Mouse (Mus musculus): ENCODE results near the gene Btnl6. TPM values are rescaled to one million over a fixed set of nuclear protein-coding genes. Genes with fewer than 3 reads are reported as not detected.
"Not testable (repeated sequence)": the region's sequence is repeated elsewhere in the genome, so short reads cannot be mapped to it uniquely, and the experiment has no call there.

The Btnl6 gene
- polyA plus RNA-seq, 1 experiment from 2014 or later, result not detected

DNA sequence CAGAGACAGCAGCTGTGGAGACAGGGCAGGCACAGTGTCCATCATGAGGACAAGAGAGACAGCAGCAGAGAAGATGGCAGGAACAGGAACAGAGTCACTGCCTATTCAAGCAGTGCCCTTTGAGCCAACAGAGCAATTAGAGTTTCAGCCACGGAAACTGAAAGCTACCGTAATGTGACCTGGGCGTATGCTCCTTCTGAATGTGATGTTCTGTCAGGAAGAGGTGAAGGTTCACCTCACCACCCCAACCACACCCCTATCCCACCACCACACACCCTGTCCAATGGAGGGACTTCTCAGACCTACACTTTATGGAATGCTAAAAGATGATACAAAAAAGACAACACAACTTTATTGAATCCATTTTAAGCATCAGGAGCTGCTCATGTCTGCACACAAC, 19.8 kb downstream of the Btnl6 start:
- 67% methylated on average over 3 of the region's 3 CpGs for WGBS
- not testable (repeated sequence) for H3K27me3 ChIP-seq (ENCODE audit: control insufficient read depth, insufficient read depth, low read length); DNase-seq (ENCODE audit: low spot score)

DNA sequence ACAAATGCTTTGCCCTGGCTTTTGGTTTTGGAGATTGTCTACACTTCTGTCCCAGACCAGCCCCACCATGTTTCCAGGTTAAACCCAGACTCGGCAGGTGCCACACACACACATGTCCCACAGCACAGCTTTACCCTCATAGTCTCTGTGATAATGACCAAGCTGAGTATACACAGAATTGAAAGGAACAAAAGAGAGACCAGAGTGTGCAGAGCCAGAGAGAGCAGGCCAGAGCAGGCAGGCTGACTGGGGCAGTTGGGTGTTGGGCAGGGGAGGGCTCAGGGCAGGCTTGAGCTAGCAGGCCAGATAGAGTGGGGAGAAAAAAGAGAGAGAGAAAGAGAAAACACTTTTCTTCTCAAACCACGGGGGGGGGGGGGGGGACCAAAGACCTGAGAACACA, 20.6 kb downstream of the Btnl6 start:
- H3K9me3 ChIP-seq (replicated peaks; ENCODE audit: control insufficient read depth, low read length), result no peaks in the 10 kb centered on the region
- H3K27me3 ChIP-seq (ENCODE audit: control insufficient read depth, insufficient read depth, low read length), result no peaks in the 10 kb centered on the region
- H3K4me3 ChIP-seq (ENCODE audit: low read depth, low read length), result no peak overlapping the region
- DNase-seq (ENCODE audit: low spot score) (no peak), ATAC-seq (replicated peaks; ENCODE audit: insufficient number of reproducible peaks, low FRiP score, low TSS enrichment, low read depth) (no peak)
- H3K36me3 ChIP-seq (replicated peaks; ENCODE audit: control insufficient read depth, insufficient read depth, low read depth, low read length), result no peaks in the 10 kb centered on the region
- H3K27ac ChIP-seq (replicated peaks; ENCODE audit: low read depth, low read length), result no peak overlapping the region
- no peaks in the 10 kb centered on the region for H3K4me1 ChIP-seq (ENCODE audit: control insufficient read depth, insufficient read depth, low read length)
- H3K9ac ChIP-seq (replicated peaks; ENCODE audit: low read length), result no peak overlapping the region
- 48% methylated on average over 2 of the region's 2 CpGs for WGBS
- H3K4me2 ChIP-seq (ENCODE audit: low read depth, low read length), result no peak overlapping the region

More for the DNA sequence above, 19.8 kb downstream of the Btnl6 start:
- H3K4me2 ChIP-seq (ENCODE audit: low read depth, low read length); H3K27ac ChIP-seq (replicated peaks; ENCODE audit: low read depth, low read length); H3K9me3 ChIP-seq (replicated peaks; ENCODE audit: control insufficient read depth, low read length); H3K4me3 ChIP-seq (ENCODE audit: low read depth, low read length); ATAC-seq (replicated peaks; ENCODE audit: insufficient number of reproducible peaks, low FRiP score, low TSS enrichment, low read depth); H3K9ac ChIP-seq (replicated peaks; ENCODE audit: low read length); H3K36me3 ChIP-seq (replicated peaks; ENCODE audit: control insufficient read depth, insufficient read depth, low read depth, low read length); H3K4me1 ChIP-seq (ENCODE audit: control insufficient read depth, insufficient read depth, low read length): not testable (repeated sequence)

DNA sequence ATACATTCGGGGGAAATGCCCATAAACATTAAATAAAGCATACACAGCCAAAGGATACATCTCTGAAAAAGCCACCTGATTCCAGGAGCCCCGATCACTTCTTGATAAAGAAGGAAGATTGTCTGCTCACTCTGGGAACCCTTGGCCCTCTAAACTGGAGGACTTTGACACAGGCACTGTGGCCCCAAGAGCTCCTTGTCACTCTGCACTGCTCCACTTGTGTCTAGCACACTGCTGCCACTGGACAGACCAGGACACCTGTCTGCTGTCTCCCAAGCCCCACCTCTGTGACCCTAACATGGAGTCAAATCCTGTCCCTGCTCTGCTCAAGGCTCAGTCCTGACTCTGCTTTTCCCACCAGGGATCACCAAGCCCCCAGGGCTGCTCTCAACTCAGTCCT, 22.0 kb downstream of the Btnl6 start:
- H3K4me1 ChIP-seq (ENCODE audit: control insufficient read depth, insufficient read depth, low read length); H3K27me3 ChIP-seq (ENCODE audit: control insufficient read depth, insufficient read depth, low read length); H3K4me3 ChIP-seq (ENCODE audit: low read depth, low read length); ATAC-seq (replicated peaks; ENCODE audit: insufficient number of reproducible peaks, low FRiP score, low TSS enrichment, low read depth); H3K27ac ChIP-seq (replicated peaks; ENCODE audit: low read depth, low read length); H3K9ac ChIP-seq (replicated peaks; ENCODE audit: low read length); H3K4me2 ChIP-seq (ENCODE audit: low read depth, low read length); H3K36me3 ChIP-seq (replicated peaks; ENCODE audit: control insufficient read depth, insufficient read depth, low read depth, low read length); H3K9me3 ChIP-seq (replicated peaks; ENCODE audit: control insufficient read depth, low read length); DNase-seq (ENCODE audit: low spot score): not testable (repeated sequence)
- 85% methylated on average over 2 of the region's 2 CpGs for WGBS

DNA sequence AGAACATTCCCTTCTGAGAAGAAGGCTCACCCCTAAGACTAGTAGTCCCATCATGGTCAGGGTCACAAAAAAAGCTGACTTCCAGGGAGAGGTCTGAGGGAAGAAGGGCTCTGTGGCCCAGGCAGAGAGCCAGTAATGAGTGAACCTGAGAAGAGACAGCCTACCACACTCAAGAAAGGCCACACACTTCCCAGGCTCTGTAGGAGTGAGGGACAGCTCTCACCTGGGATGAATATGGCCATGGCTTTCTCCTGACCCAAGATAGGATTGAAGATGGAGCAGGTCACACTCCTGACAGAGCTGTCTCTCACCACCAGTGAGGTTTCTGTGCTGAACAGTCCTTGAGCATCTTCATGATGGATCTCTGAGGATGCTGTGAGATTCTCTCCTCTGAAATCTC, 24.4 kb downstream of the Btnl6 start:
- H3K9me3 ChIP-seq (replicated peaks; ENCODE audit: control insufficient read depth, low read length), result no peaks in the 10 kb centered on the region
- H3K4me1 ChIP-seq (ENCODE audit: control insufficient read depth, insufficient read depth, low read length), result no peaks in the 10 kb centered on the region
- H3K36me3 ChIP-seq (replicated peaks; ENCODE audit: control insufficient read depth, insufficient read depth, low read depth, low read length), result no peaks in the 10 kb centered on the region
- no peak overlapping the region for H3K27ac ChIP-seq (replicated peaks; ENCODE audit: low read depth, low read length)
- no peak for DNase-seq (ENCODE audit: low spot score)
- no peak overlapping the region for H3K9ac ChIP-seq (replicated peaks; ENCODE audit: low read length)
- no peak overlapping the region for H3K4me2 ChIP-seq (ENCODE audit: low read depth, low read length)
- no peak for ATAC-seq (replicated peaks; ENCODE audit: insufficient number of reproducible peaks, low FRiP score, low TSS enrichment, low read depth)
- H3K27me3 ChIP-seq (ENCODE audit: control insufficient read depth, insufficient read depth, low read length), result no peaks in the 10 kb centered on the region
- H3K4me3 ChIP-seq (ENCODE audit: low read depth, low read length), result no peak overlapping the region

DNA sequence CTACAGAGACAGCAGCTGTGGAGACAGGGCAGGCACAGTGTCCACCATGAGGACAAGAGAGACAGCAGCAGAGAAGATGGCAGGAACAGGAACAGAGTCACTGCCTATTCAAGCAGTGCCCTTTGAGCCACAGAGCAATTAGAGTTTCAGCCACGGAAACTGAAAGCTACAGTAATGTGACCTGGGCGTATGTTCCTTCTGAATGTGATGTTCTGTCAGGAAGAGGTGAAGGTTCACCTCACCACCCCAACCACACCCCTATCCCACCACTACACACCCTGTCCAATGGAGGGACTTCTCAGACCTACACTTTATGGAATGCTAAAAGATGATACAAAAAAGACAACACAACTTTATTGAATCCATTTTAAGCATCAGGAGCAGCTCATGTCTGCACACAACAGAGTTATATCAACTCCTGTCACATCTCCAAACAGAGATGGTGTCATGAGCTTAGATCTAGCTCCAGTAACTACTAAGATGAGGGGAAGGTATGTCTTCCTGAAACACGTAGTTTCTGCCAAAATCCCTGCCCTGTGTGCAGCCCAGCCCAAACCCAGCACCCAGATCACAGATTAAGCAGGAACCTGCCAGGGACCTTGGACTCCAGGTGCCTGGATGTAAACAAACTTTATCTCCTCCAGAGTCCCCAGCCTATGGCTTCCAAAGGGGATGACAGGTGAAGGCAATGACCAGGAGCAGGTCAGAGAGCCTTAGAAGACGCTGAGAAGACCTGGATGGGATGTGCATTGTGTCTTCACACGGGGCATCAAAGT, 39.7 kb downstream of the Btnl6 start, which contains the start of gene Btnl4:
Gene Btnl4 (minus strand): TSS at position 81 of the 776 bp plus-strand sequence.
- not testable (repeated sequence) for H3K36me3 ChIP-seq (replicated peaks; ENCODE audit: control insufficient read depth, insufficient read depth, low read depth, low read length); H3K4me2 ChIP-seq (ENCODE audit: low read depth, low read length); H3K9ac ChIP-seq (replicated peaks; ENCODE audit: low read length); ATAC-seq (replicated peaks; ENCODE audit: insufficient number of reproducible peaks, low FRiP score, low TSS enrichment, low read depth); H3K27ac ChIP-seq (replicated peaks; ENCODE audit: low read depth, low read length); H3K4me3 ChIP-seq (ENCODE audit: low read depth, low read length); H3K4me1 ChIP-seq (ENCODE audit: control insufficient read depth, insufficient read depth, low read length); H3K27me3 ChIP-seq (ENCODE audit: control insufficient read depth, insufficient read depth, low read length); H3K9me3 ChIP-seq (replicated peaks; ENCODE audit: control insufficient read depth, low read length); DNase-seq (ENCODE audit: low spot score)
- WGBS, result 81% methylated on average over 4 of the region's 5 CpGs

DNA sequence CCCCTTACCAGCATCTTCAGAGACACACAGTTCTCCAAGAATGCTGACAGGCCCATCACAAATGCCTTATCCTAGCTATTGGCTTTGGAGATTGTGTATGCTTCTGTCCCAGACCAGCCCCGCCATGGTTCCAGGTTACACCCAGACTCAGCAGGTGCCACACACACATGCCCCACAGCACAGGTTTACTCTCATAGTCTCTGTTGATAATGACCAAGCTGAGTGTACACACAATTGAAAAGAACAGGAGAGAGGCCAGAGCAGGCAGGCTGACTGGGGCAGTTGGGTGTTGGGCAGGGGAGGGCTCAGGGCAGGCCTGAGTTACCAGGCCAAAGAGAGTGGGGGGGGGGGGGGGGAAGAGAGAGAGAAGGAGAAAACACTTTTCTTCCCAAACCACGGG, 40.7 kb downstream of the Btnl6 start:
- no peak overlapping the region for H3K4me3 ChIP-seq (ENCODE audit: low read depth, low read length)
- H3K9me3 ChIP-seq (replicated peaks; ENCODE audit: control insufficient read depth, low read length), result no peaks in the 10 kb centered on the region
- no peaks in the 10 kb centered on the region for H3K36me3 ChIP-seq (replicated peaks; ENCODE audit: control insufficient read depth, insufficient read depth, low read depth, low read length)
- no peaks in the 10 kb centered on the region for H3K4me1 ChIP-seq (ENCODE audit: control insufficient read depth, insufficient read depth, low read length)
- H3K27ac ChIP-seq (replicated peaks; ENCODE audit: low read depth, low read length), result no peak overlapping the region
- H3K9ac ChIP-seq (replicated peaks; ENCODE audit: low read length), result no peak overlapping the region
- no peak overlapping the region for H3K4me2 ChIP-seq (ENCODE audit: low read depth, low read length)
- no peak for DNase-seq (ENCODE audit: low spot score)
- no peaks in the 10 kb centered on the region for H3K27me3 ChIP-seq (ENCODE audit: control insufficient read depth, insufficient read depth, low read length)
- WGBS, result 80% methylated on average over 1 of the region's 2 CpGs
- ATAC-seq (replicated peaks; ENCODE audit: insufficient number of reproducible peaks, low FRiP score, low TSS enrichment, low read depth), result no peak

DNA sequence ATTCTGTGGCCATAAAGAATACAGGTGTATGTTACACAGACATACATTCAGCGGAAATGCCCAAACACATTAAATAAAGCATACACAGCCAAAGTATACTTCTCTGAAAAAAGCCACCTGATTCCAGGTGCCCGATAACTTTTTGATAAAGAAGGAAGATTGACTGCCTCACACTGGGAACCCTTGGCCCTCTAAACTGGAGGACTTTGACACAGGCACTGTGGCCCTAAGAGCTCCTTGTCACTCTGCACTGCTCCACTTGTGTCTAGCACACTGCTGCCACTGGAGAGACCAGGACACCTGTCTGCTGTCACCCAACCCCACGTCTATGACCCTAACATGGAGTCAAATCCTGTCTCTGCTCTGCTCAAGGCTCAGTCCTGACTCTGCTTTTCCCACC, 42.1 kb downstream of the Btnl6 start:
- Histone ChIP-seq H3K36me3 (replicated peaks; ENCODE audit: control insufficient read depth, insufficient read depth, low read depth, low read length) (no peaks in the 10 kb centered on the region), H3K9me3 (replicated peaks; ENCODE audit: control insufficient read depth, low read length) (no peaks in the 10 kb centered on the region), H3K4me2 (ENCODE audit: low read depth, low read length) (no peak overlapping the region), H3K4me1 (ENCODE audit: control insufficient read depth, insufficient read depth, low read length) (no peaks in the 10 kb centered on the region), H3K27me3 (ENCODE audit: control insufficient read depth, insufficient read depth, low read length) (no peaks in the 10 kb centered on the region), H3K27ac (replicated peaks; ENCODE audit: low read depth, low read length) (no peak overlapping the region), H3K4me3 (ENCODE audit: low read depth, low read length) (no peak overlapping the region), H3K9ac (replicated peaks; ENCODE audit: low read length) (no peak overlapping the region)
- 65% methylated on average over 3 of the region's 3 CpGs for WGBS
- DNase-seq (ENCODE audit: low spot score), result no peak
- no peak for ATAC-seq (replicated peaks; ENCODE audit: insufficient number of reproducible peaks, low FRiP score, low TSS enrichment, low read depth)

DNA sequence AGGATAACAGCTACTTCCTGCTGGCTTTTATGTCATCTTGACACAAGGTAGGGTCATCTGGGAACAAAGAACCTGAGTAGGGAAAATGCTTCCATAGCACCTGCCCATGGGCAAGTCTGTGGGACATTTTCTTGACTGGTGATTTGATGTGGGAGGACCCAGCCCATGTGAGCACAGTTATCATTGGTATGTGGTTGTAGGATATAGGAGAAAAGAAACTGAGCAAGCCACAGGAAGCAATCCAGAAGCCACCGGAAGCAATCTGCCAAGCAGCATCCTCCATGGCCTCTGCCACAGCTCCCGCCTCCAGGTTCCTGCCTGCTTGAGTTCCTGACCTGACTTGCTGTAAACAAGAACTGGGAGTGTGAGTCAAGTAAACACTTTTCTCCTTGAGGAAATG, 46.7 kb downstream of the Btnl6 start:
- H3K27me3 ChIP-seq (ENCODE audit: control insufficient read depth, insufficient read depth, low read length), result no peaks in the 10 kb centered on the region
- H3K4me2 ChIP-seq (ENCODE audit: low read depth, low read length), result no peak overlapping the region
- no peaks in the 10 kb centered on the region for H3K9me3 ChIP-seq (replicated peaks; ENCODE audit: control insufficient read depth, low read length)
- H3K36me3 ChIP-seq (replicated peaks; ENCODE audit: control insufficient read depth, insufficient read depth, low read depth, low read length), result no peaks in the 10 kb centered on the region
- H3K27ac ChIP-seq (replicated peaks; ENCODE audit: low read depth, low read length), result no peak overlapping the region
- DNase-seq (ENCODE audit: low spot score) (no peak), ATAC-seq (replicated peaks; ENCODE audit: insufficient number of reproducible peaks, low FRiP score, low TSS enrichment, low read depth) (no peak)
- no peaks in the 10 kb centered on the region for H3K4me1 ChIP-seq (ENCODE audit: control insufficient read depth, insufficient read depth, low read length)
- H3K9ac ChIP-seq (replicated peaks; ENCODE audit: low read length), result no peak overlapping the region
- no peak overlapping the region for H3K4me3 ChIP-seq (ENCODE audit: low read depth, low read length)
- WGBS, result 88% methylated on average over 2 of the region's 2 CpGs
